Mouse (Mus musculus) liver, embryonic 11.5 days (tissue): ENCODE results near the gene Cbll1. TPM values are rescaled to one million over a fixed set of nuclear protein-coding genes. Genes with fewer than 3 reads are reported as not detected.
"Not testable (repeated sequence)": the region's sequence is repeated elsewhere in the genome, so short reads cannot be mapped to it uniquely, and the experiment has no call there.

Experiments
- ATAC-seq: fragments of 200-750 bp; cut with Nextera tagmentation; replicated peaks from 2 replicates; pipeline ENCODE4 v1.8.0; 2017; ENCODE audit warnings: moderate number of reproducible peaks, mild to moderate bottlenecking, moderate TSS enrichment, moderate library complexity; ENCODE audit not compliant: low FRiP score
- DNase-seq: peaks from one replicate; pipeline ENCODE4 v3.0.0-alpha.2; 2017; ENCODE audit warnings: low spot score
- H3K27ac ChIP-seq: fragments of 300-500 bp; sonication (generic); 2 replicates; pipeline ENCODE4 v1.5.1; 2014; ENCODE audit warnings: mild to moderate bottlenecking, low read depth, low read length, control low read depth
- H3K27me3 ChIP-seq: fragments of 300-500 bp; sonication (generic); replicated peaks from 2 replicates; pipeline ENCODE4 v1.6.1; 2014; ENCODE audit warnings: low read length, mixed read lengths; ENCODE audit not compliant: control insufficient read depth, insufficient read depth
- H3K36me3 ChIP-seq: fragments of 300-500 bp; sonication (generic); 2 replicates; pipeline ENCODE4 v1.6.1; 2014; ENCODE audit warnings: mild to moderate bottlenecking, low read length, moderate library complexity, mixed read lengths; ENCODE audit not compliant: control insufficient read depth, insufficient read depth
- H3K4me1 ChIP-seq: fragments of 300-500 bp; sonication (generic); replicated peaks from 2 replicates; pipeline ENCODE4 v1.6.1; 2014; ENCODE audit warnings: low read length, mixed read lengths; ENCODE audit not compliant: control insufficient read depth, insufficient read depth
- H3K4me2 ChIP-seq: fragments of 300-500 bp; sonication (generic); 2 replicates; pipeline ENCODE4 v1.6.1; 2014; ENCODE audit warnings: mild to moderate bottlenecking, control low read depth, moderate library complexity
- H3K4me3 ChIP-seq: fragments of 300-500 bp; sonication (generic); 2 replicates; pipeline ENCODE4 v1.5.1; 2014; ENCODE audit warnings: low read depth, low read length, control low read depth
- H3K9ac ChIP-seq: fragments of 300-500 bp; sonication (generic); 2 replicates; pipeline ENCODE4 v1.6.1; 2014; ENCODE audit warnings: low read depth, low read length, control low read depth
- H3K9me3 ChIP-seq: fragments of 300-500 bp; sonication (generic); 2 replicates; pipeline ENCODE4 v1.6.1; 2016; ENCODE audit warnings: low read length, inconsistent platforms, mixed read lengths; ENCODE audit not compliant: control insufficient read depth
- WGBS: fragments of 180-500 bp; shearing (Covaris S2); extraction: QIAGEN DNeasy Blood & Tissue Kit; methylation state at CpG from one replicate; pipeline ENCODE4 v1.1.7; 2014; 5-methylcytosine and 5-hydroxymethylcytosine counted together
- polyA plus RNA-seq: library from polyadenylated mRNA; unstranded; fragments of >200 nt; fragmentation: Nextera tagmentation; extraction: Ambion mirVana; gene quantifications from 2 replicates; pipeline ENCODE4 v1.2.1, GENCODE M21; 2014

Gene Cbll1
- polyA plus RNA-seq, 1 experiment from 2014 or later, result 18.1 TPM

- H3K9ac ChIP-seq, result no peak overlapping the region
- no peak overlapping the region for H3K4me2 ChIP-seq
- ATAC-seq, result no peak
- DNase-seq, result no peak
- 36% methylated on average over 6 of the region's 6 CpGs for WGBS
- no peaks in the 10 kb centered on the region for H3K27me3 ChIP-seq
- no peak overlapping the region for H3K27ac ChIP-seq
- H3K36me3 ChIP-seq, result no peaks in the 10 kb centered on the region
- no peak overlapping the region for H3K4me3 ChIP-seq
- no peaks in the 10 kb centered on the region for H3K4me1 ChIP-seq
- no peaks in the 10 kb centered on the region for H3K9me3 ChIP-seq
Observed at GRCm38 (mm10) chr12:31507718-31508364, 8.4 kb upstream of the Cbll1 start.

- H3K4me1 ChIP-seq, result peaks cover 4% of the 10 kb centered on the region
- no peaks in the 10 kb centered on the region for H3K27me3 ChIP-seq
- H3K4me2 ChIP-seq, result no peak overlapping the region
- ATAC-seq, result no peak
- H3K4me3 ChIP-seq, result no peak overlapping the region
- H3K27ac ChIP-seq, result no peak overlapping the region
- no peak overlapping the region for H3K9ac ChIP-seq
- no peaks in the 10 kb centered on the region for H3K36me3 ChIP-seq
- no peak for DNase-seq
- no peaks in the 10 kb centered on the region for H3K9me3 ChIP-seq
Observed at GRCm38 (mm10) chr12:31503211-31503610, 3.8 kb upstream of the Cbll1 start.

- H3K4me1 ChIP-seq, result peaks cover 10% of the 10 kb centered on the region
- H3K4me2 ChIP-seq, result no peak overlapping the region
- no peaks in the 10 kb centered on the region for H3K9me3 ChIP-seq
- no peak overlapping the region for H3K4me3 ChIP-seq
- H3K9ac ChIP-seq, result no peak overlapping the region
- no peaks in the 10 kb centered on the region for H3K27me3 ChIP-seq
- no peaks in the 10 kb centered on the region for H3K36me3 ChIP-seq
- no peak overlapping the region for H3K27ac ChIP-seq
- ATAC-seq (no peak), DNase-seq (no peak)
- 46% methylated on average over 4 of the region's 4 CpGs for WGBS
Observed at GRCm38 (mm10) chr12:31501266-31501665, 1.9 kb upstream of the Cbll1 start.

DNA sequence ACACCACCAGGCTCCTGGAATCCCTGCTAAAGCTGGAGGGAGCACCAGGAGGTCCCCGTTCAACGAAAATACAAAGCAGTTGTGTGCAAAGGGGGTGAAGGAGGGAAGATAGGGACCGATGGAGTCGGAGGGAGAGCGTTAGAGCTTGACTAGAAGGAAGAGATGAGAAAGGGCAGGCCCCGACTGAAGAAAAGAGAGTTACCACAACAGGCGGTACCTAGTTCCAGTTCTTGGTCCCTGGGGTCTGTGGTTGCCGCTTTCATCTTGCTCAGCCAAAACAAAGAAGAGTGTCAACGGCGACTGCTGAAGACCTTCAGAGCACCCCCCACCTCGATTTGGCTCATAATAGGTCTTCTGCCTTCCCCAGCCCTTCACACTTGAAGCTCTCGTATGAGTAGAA lies 780 bp upstream of the Cbll1 start:
- H3K9ac ChIP-seq, result peak overlapping the region; percentile 90
- no peak; the same call in 1 of the 2 replicates for ATAC-seq
- WGBS, result 9% methylated on average over 12 of the region's 12 CpGs

DNA sequence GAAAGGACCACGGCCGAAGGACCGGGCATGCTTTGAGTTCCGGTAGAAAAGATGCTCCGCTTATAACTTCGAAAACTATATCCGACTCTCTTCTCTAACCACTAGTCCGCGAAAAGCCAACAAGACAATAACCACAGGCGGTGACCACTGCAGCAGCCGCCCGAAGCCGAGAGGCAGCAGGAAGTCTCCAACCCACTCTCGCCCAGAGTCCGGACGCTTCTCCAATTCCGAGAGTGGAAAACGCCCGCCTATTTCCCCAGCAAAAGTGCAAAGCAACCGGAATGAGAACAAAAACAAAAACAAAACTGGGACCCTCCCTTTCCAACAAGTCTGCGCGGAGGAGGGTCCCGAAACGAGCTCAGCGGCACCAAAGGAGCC lies 491 bp downstream of the Cbll1 start:
- WGBS, result 1% methylated on average over 25 of the region's 25 CpGs
- H3K9ac ChIP-seq, result peak overlapping the region; percentile 90
- H3K9me3 ChIP-seq, result no peaks in the 10 kb centered on the region
- H3K27me3 ChIP-seq, result no peaks in the 10 kb centered on the region
- H3K36me3 ChIP-seq, result no peaks in the 10 kb centered on the region; the same call in 1 of the 2 replicates
- peak overlapping the region; percentile 85 for H3K27ac ChIP-seq
- ATAC-seq (no peak), DNase-seq (no peak)
- H3K4me1 ChIP-seq, result peaks cover 10% of the 10 kb centered on the region
- peak overlapping the region; percentile 92 for H3K4me2 ChIP-seq
- H3K4me3 ChIP-seq, result peak overlapping the region; percentile 97

More for the DNA sequence above, 780 bp upstream of the Cbll1 start:
- no peak for DNase-seq
- no peaks in the 10 kb centered on the region for H3K9me3 ChIP-seq
- no peaks in the 10 kb centered on the region for H3K27me3 ChIP-seq
- peaks cover 10% of the 10 kb centered on the region for H3K4me1 ChIP-seq
- peak overlapping the region; percentile 85 for H3K27ac ChIP-seq
- no peaks in the 10 kb centered on the region for H3K36me3 ChIP-seq
- peak overlapping the region; percentile 92 for H3K4me2 ChIP-seq
- peak overlapping the region; percentile 97 for H3K4me3 ChIP-seq

DNA sequence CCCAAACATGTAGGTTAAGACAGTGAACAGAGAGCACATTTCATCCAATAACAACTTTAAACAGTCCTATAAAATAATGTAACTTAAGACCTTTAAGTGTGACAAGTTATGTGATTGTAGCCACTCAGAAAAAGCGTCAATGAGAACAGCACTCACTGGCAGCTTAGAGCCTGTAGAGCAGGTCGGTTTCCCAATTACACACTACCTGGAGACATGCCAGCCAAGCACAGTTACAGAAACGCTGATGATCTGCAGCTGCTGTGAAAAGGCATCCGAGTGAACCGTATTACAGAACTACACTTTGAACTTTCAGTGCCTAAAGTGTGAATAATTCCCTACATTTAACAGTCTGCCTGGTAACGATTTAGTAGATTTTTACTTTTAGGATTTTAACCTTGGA lies 13.0 kb downstream of the Cbll1 start:
- H3K27me3 ChIP-seq, result no peaks in the 10 kb centered on the region
- H3K4me1 ChIP-seq, result no peaks in the 10 kb centered on the region
- 89% methylated on average over 6 of the region's 6 CpGs for WGBS
- H3K9me3 ChIP-seq, result no peaks in the 10 kb centered on the region
- H3K4me3 ChIP-seq, result no peak overlapping the region
- no peak overlapping the region for H3K9ac ChIP-seq
- no peak overlapping the region for H3K4me2 ChIP-seq
- H3K36me3 ChIP-seq, result peaks cover 20% of the 10 kb centered on the region
- H3K27ac ChIP-seq, result no peak overlapping the region
- DNase-seq, result no peak
- no peak for ATAC-seq

GRCm38 (mm10) chr12:31478182-31478581 lies 21.2 kb downstream of the Cbll1 start:
- not testable (repeated sequence) for H3K9me3 ChIP-seq, ATAC-seq, H3K4me3 ChIP-seq, H3K4me1 ChIP-seq, H3K9ac ChIP-seq, DNase-seq, H3K27me3 ChIP-seq, H3K36me3 ChIP-seq, H3K4me2 ChIP-seq, H3K27ac ChIP-seq
- WGBS, result 90% methylated on average over 4 of the region's 6 CpGs

DNA sequence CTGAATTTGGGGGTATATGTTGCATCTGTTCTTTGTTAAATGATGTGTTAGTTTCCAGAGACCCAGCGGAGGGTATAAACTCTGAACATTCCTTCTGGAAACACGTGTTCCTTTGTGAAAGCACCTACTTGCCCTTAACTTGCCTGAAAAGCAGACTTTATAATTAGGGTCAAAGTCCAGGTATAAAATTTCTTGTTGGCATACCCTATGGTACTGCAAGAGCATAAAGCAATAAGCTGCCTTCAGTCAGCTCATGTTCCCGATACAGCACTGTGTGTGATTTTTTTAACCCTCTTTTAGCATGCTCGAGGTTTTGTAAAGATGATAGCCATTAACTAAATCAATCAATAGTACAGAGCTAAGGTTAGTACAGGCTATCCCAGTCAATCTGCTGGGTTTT lies 36.8 kb downstream of the Cbll1 start:
- H3K9ac ChIP-seq, result no peak overlapping the region
- WGBS, result 78% methylated on average over 4 of the region's 4 CpGs

DNA sequence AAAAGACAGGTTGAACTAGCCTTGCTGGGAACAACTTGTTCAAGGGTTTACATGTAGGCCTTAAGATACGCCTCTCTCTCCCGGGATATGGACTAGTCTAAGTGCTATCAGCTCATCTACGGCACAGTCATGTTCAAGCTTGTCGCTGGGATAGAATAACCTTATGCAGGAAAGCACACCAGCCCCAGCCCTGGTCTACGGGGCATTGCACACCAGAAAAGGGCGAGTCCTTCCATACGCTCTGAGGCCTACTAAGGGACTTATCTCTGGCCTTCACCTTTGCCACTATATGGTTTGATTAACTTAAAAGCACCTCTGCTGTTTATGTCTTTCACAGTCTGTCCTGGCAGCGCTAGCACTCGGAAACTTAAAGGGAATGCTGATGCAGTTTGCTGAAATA lies 38.0 kb downstream of the Cbll1 start:
- Histone ChIP-seq H3K4me1 (no peaks in the 10 kb centered on the region), H3K27ac (no peak overlapping the region), H3K9me3 (no peaks in the 10 kb centered on the region), H3K9ac (no peak overlapping the region), H3K4me3 (no peak overlapping the region), H3K4me2 (no peak overlapping the region), H3K27me3 (no peaks in the 10 kb centered on the region), H3K36me3 (no peaks in the 10 kb centered on the region)
- no peak for DNase-seq
- 86% methylated on average over 9 of the region's 9 CpGs for WGBS
- no peak for ATAC-seq

More for the DNA sequence above, 36.8 kb downstream of the Cbll1 start:
- ATAC-seq (no peak), DNase-seq (no peak)
- H3K9me3 ChIP-seq, result no peaks in the 10 kb centered on the region
- H3K27me3 ChIP-seq, result no peaks in the 10 kb centered on the region
- no peak overlapping the region for H3K4me3 ChIP-seq
- no peaks in the 10 kb centered on the region for H3K4me1 ChIP-seq
- no peak overlapping the region for H3K4me2 ChIP-seq
- H3K36me3 ChIP-seq, result no peaks in the 10 kb centered on the region
- no peak overlapping the region for H3K27ac ChIP-seq
